Mouse (Mus musculus) liver, embryonic 14.5 days (tissue): ENCODE results near the gene Cfap43. TPM values are rescaled to one million over a fixed set of nuclear protein-coding genes. Genes with fewer than 3 reads are reported as not detected.

Experiments used
- ATAC-seq: fragments of 200-750 bp; cut with Nextera tagmentation; 2 replicates; pipeline ENCODE4 v1.8.0; 2017; ENCODE audit warnings: moderate number of reproducible peaks, mild to moderate bottlenecking, moderate library complexity; ENCODE audit not compliant: insufficient read depth
- DNase-seq, 3 experiments: peaks; one replicate each; pipeline ENCODE4 v3.0.0-alpha.2; 2012 to 2013; ENCODE audit warnings: low read depth in 3 of 3, low spot score in 3 of 3
- H3K27ac ChIP-seq: fragments of 300-500 bp; sonication (generic); 2 replicates; pipeline ENCODE4 v1.5.1; 2014; ENCODE audit warnings: moderate library complexity, mild to moderate bottlenecking, control low read depth, inconsistent platforms
- H3K27me3 ChIP-seq: fragments of 300-500 bp; sonication (generic); 2 replicates; pipeline ENCODE4 v1.6.1; 2014; ENCODE audit warnings: mild to moderate bottlenecking, low read length, moderate library complexity; ENCODE audit not compliant: control insufficient read depth, insufficient read depth
- H3K36me3 ChIP-seq: fragments of 300-500 bp; sonication (generic); replicated peaks from 2 replicates; pipeline ENCODE4 v1.6.1; 2014; ENCODE audit warnings: low read depth; ENCODE audit not compliant: control insufficient read depth, insufficient read depth
- H3K4me1 ChIP-seq, 2 experiments: fragments of 200-500 bp in 1 of 2; fragments of 300-500 bp in 1 of 2; sonication (generic) in 1 of 2; replicated peaks; 2 replicates each; pipeline ENCODE4 v1.6.1; 2012 to 2014; ENCODE audit warnings: antibody characterized with exemption in 1 of 2, inconsistent platforms in 1 of 2, low read length in 1 of 2; ENCODE audit not compliant: control insufficient read depth in 2 of 2, insufficient read depth in 2 of 2
- H3K4me2 ChIP-seq: fragments of 300-500 bp; sonication (generic); 2 replicates; pipeline ENCODE4 v1.6.1; 2014; ENCODE audit warnings: low read depth, mild to moderate bottlenecking, control low read depth, moderate library complexity
- H3K4me3 ChIP-seq, 2 experiments: fragments of 200-500 bp in 1 of 2; fragments of 300-500 bp in 1 of 2; sonication (generic) in 1 of 2; 2 replicates each; pipeline ENCODE4 v1.5.1; 2012 to 2014; ENCODE audit warnings: low read depth in 2 of 2, low read length in 2 of 2, mild to moderate bottlenecking in 2 of 2, control low read depth in 1 of 2, inconsistent platforms in 1 of 2, moderate library complexity in 1 of 2; ENCODE audit not compliant: insufficient read depth in 1 of 2
- H3K9ac ChIP-seq: fragments of 300-500 bp; sonication (generic); replicated peaks from 2 replicates; pipeline ENCODE4 v1.6.1; 2014; ENCODE audit warnings: mild to moderate bottlenecking, control low read depth, moderate library complexity
- H3K9me3 ChIP-seq: fragments of 300-500 bp; sonication (generic); 2 replicates; pipeline ENCODE4 v1.6.1; 2016; ENCODE audit warnings: low read length, mixed read lengths; ENCODE audit not compliant: control insufficient read depth
- CTCF ChIP-seq: IDR thresholded peaks from 2 replicates; pipeline ENCODE4 v1.5.1; 2016; ENCODE audit warnings: antibody characterized with exemption, low read depth, control low read depth
- EP300 ChIP-seq: IDR thresholded peaks from 2 replicates; pipeline ENCODE4 v1.6.1; 2016; ENCODE audit warnings: antibody characterized with exemption, low read depth
- WGBS: fragments of 180-500 bp; shearing (Covaris S2); extraction: QIAGEN DNeasy Blood & Tissue Kit; methylation state at CpG from one replicate; pipeline ENCODE4 v1.1.7; 2014; ENCODE audit not compliant: insufficient replicate concordance; 5-methylcytosine and 5-hydroxymethylcytosine counted together
- polyA plus RNA-seq, 2 experiments: library from polyadenylated mRNA; depleted of rRNA in 1 of 2; stranded (reverse) in 1 of 2; unstranded in 1 of 2; fragments of >200 nt; fragmentation: Nextera tagmentation in 1 of 2; extraction: Ambion mirVana in 1 of 2; gene quantifications; 2 replicates each; pipeline versions ENCODE4 v1.2.1 to v1.2.3; 2012 to 2014

The Cfap43 gene
- polyA plus RNA-seq, 2 experiments: 0.05 TPM; not detected in 1

GRCm38 (mm10) chr19:47925819-47926218, 6.7 kb upstream of the Cfap43 start:
- Histone ChIP-seq H3K9ac (no peak overlapping the region), H3K27ac (no peak overlapping the region), H3K4me2 (no peak overlapping the region), H3K4me1 (no peaks in the 10 kb centered on the region), H3K4me3 (no peak overlapping the region), H3K36me3 (no peaks in the 10 kb centered on the region), H3K9me3 (no peaks in the 10 kb centered on the region), H3K27me3 (no peaks in the 10 kb centered on the region)
- DNase-seq: no peak
- ATAC-seq: no peak
- TF ChIP-seq EP300 (no peak), CTCF (no peak)
- 51% methylated on average over 7 of the region's 7 CpGs for WGBS

DNA sequence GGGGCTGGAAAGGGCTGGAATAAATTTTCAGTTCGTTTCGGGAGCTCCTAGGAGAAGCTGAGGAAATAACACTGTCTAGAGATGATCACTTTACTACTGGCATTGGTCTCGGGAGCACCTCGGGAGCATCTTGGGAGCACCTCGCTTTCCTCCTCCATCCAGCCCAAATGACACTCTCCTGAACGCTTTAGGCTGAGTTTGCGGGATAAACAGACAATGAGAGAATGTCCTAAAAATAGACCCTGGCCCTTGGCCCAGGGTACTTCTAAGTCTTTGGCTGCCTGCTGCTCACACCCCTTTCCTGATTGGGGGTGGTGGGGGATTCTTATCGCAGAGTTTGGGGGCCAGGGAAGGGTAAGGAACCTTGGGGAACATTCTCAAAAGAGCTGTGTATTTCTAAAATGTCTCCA, 884 bp upstream of the Cfap43 start:
- DNase-seq (no peak), ATAC-seq (peak; percentile 18)
- no peaks in the 10 kb centered on the region for H3K9me3 ChIP-seq
- H3K27ac ChIP-seq: peak overlapping the region; percentile 61
- no peaks in the 10 kb centered on the region for H3K36me3 ChIP-seq
- H3K9ac ChIP-seq: peak overlapping the region; percentile 88
- H3K27me3 ChIP-seq: no peaks in the 10 kb centered on the region
- WGBS: 2% methylated on average over 8 of the region's 8 CpGs
- H3K4me3 ChIP-seq: peak overlapping the region; percentile 75 to 80; a peak in 3 of 4 replicates
- peak overlapping the region; percentile 74 for H3K4me2 ChIP-seq
- TF ChIP-seq EP300: no peak
- no peak for TF ChIP-seq CTCF
- H3K4me1 ChIP-seq: peaks cover 10 to 19% of the 10 kb centered on the region in 2 experiments

DNA sequence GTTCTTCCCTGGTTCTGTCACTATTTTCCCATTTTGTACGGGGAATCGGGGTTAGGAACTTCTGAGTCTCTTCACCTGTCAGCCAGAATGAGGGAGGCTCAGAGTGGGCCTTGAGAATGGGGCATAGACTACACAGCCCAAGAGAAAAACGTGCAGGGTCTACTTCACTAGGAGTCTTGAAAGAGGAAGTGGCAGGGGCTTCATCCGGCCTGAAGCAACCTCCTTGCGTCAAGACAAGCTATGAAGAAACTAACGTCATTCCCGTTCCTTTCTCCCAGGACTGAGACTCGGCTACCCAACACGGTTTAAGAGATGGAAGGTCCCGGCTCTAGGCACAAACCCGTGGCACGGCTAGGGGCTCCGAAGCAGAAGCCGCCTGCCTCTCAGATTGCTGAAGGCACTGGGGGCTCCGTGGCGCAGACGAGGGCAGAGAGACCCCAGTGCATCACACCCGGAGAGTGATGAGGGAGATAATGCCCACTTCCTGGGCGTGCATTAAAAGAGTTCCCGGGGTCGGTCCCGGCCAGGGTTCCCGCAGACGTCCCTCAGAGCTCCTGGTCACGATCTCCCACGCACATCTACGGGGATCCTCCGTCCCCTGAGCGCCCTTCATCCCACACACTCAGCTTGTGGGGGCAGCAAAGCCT, 509 bp downstream of the Cfap43 start:
- Histone ChIP-seq H3K4me1 (peaks cover 10 to 19% of the 10 kb centered on the region in 2 experiments), H3K4me2 (peak overlapping the region; percentile 74), H3K27me3 (no peaks in the 10 kb centered on the region), H3K9me3 (no peaks in the 10 kb centered on the region), H3K27ac (peak overlapping the region; percentile 61), H3K36me3 (no peaks in the 10 kb centered on the region), H3K4me3 (peak overlapping the region; percentile 75 to 80), H3K9ac (peak overlapping the region; percentile 88)
- DNase-seq (no peak), ATAC-seq (peak; percentile 30)
- TF ChIP-seq EP300 (no peak), CTCF (no peak)
- WGBS: 2% methylated on average over 29 of the region's 29 CpGs

DNA sequence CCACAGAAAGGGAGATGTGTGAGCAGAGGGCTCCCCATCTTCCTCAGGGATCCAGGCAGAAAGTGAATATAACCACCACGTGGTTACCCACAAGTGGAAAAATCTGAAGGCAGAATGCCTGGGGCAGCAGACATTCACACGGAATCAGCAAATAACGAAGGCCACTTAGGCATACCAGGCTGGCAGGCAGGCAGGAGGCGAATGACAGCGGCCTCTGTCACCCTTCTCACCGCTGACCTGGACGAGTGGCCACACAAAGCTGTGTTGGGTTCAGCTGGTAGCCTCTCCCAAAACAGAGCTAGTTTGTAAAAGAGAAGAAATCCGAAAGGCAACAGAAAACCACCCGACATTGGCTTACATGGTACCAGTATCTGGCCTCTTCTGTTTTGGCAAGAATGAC, 1.1 kb downstream of the Cfap43 start:
- H3K4me1 ChIP-seq: peaks cover 10 to 19% of the 10 kb centered on the region in 2 experiments
- no peaks in the 10 kb centered on the region for H3K36me3 ChIP-seq
- no peak for DNase-seq
- H3K27me3 ChIP-seq: no peaks in the 10 kb centered on the region
- no peaks in the 10 kb centered on the region for H3K9me3 ChIP-seq
- no peak for ATAC-seq
- peak overlapping the region; percentile 88 for H3K9ac ChIP-seq
- no peak overlapping the region for H3K27ac ChIP-seq
- H3K4me3 ChIP-seq: peak overlapping the region; percentile 75 to 80
- 22% methylated on average over 9 of the region's 9 CpGs for WGBS
- peak overlapping the region; percentile 74 for H3K4me2 ChIP-seq
- TF ChIP-seq EP300: no peak

GRCm38 (mm10) chr19:47917396-47917795, 1.7 kb downstream of the Cfap43 start:
- peak overlapping the region in 1 of 2 experiments; percentile 80; a peak in 1 of 4 replicates for H3K4me3 ChIP-seq
- WGBS: 70% methylated on average over 4 of the region's 4 CpGs
- TF ChIP-seq CTCF: no peak
- no peak for TF ChIP-seq EP300
- ATAC-seq (no peak), DNase-seq (no peak)
- H3K9ac ChIP-seq: no peak overlapping the region
- H3K9me3 ChIP-seq: no peaks in the 10 kb centered on the region
- no peaks in the 10 kb centered on the region for H3K36me3 ChIP-seq
- peaks cover 10 to 19% of the 10 kb centered on the region in 2 experiments for H3K4me1 ChIP-seq
- peak overlapping the region; percentile 74 for H3K4me2 ChIP-seq
- no peak overlapping the region for H3K27ac ChIP-seq
- no peaks in the 10 kb centered on the region for H3K27me3 ChIP-seq
